Mouse (Mus musculus) small intestine, adult 2 months (tissue): Measurements from ENCODE around the gene Srsf10. TPM values are rescaled to one million over a fixed set of nuclear protein-coding genes. Genes with fewer than 3 reads are reported as not detected.
A peak's percentile ranks its signal among the peaks of the same experiment; 100 is the strongest.

Source experiments
- H3K27ac ChIP-seq: fragments of 200-500 bp; 2 replicates; pipeline ENCODE4 v1.5.1; 2012; ENCODE audit warnings: low read depth, low read length, control low read depth, inconsistent platforms; ENCODE audit not compliant: insufficient read depth
- H3K27me3 ChIP-seq: fragments of 200-500 bp; 2 replicates; pipeline ENCODE4 v1.6.1; 2012; ENCODE audit warnings: mild to moderate bottlenecking, moderate library complexity, low read length, inconsistent platforms; ENCODE audit not compliant: control insufficient read depth, insufficient read depth
- H3K36me3 ChIP-seq: fragments of 200-500 bp; 2 replicates; pipeline ENCODE4 v1.6.1; 2012; ENCODE audit warnings: mild to moderate bottlenecking, low read length, control low read depth, inconsistent platforms; ENCODE audit not compliant: control insufficient read depth, insufficient read depth
- H3K4me1 ChIP-seq: fragments of 200-500 bp; 2 replicates; pipeline ENCODE4 v1.6.1; 2012; ENCODE audit warnings: low read length, inconsistent platforms, mixed read lengths; ENCODE audit not compliant: control insufficient read depth, insufficient read depth, insufficient read length
- H3K4me3 ChIP-seq: fragments of 200-500 bp; 2 replicates; pipeline ENCODE4 v1.5.1; 2012; ENCODE audit warnings: low read depth, mild to moderate bottlenecking, control low read depth, inconsistent platforms, low read length, moderate library complexity
- CTCF ChIP-seq: fragments of 200-500 bp; IDR thresholded peaks from 2 replicates; pipeline ENCODE4 v1.5.1; 2012; ENCODE audit warnings: low read depth, mild to moderate bottlenecking, control low read depth, inconsistent platforms, low read length, moderate library complexity, mixed read lengths; ENCODE audit not compliant: insufficient replicate concordance, insufficient read length; ENCODE audit errors: extremely low read depth
- POLR2A ChIP-seq: fragments of 200-500 bp; IDR thresholded peaks from 2 replicates; pipeline ENCODE4 v1.6.1; 2012; ENCODE audit warnings: low read depth, mild to moderate bottlenecking, control low read depth, inconsistent platforms, low read length, moderate library complexity
- WGBS: fragments of 180-500 bp; shearing (Covaris S2); methylation state at CpG from one replicate; pipeline ENCODE4 v1.1.7; 2018; 5-methylcytosine and 5-hydroxymethylcytosine counted together
- polyA plus RNA-seq: library from polyadenylated mRNA; depleted of rRNA; stranded (reverse); fragments of >200 nt; gene quantifications from 2 replicates; pipeline ENCODE4 v1.2.3, GENCODE M21; 2012

Gene Srsf10
- polyA plus RNA-seq, 1 experiment, result 48.2 TPM

- 57% methylated on average over 6 of the region's 6 CpGs for WGBS
- Histone ChIP-seq H3K36me3 (no peaks in the 10 kb centered on the region), H3K27ac (no peak overlapping the region), H3K4me3 (no peak overlapping the region), H3K4me1 (no peaks in the 10 kb centered on the region), H3K27me3 (no peaks in the 10 kb centered on the region)
- no peak for TF ChIP-seq POLR2A
- no peak for TF ChIP-seq CTCF
Observed at GRCm38 (mm10) chr4:135844400-135844799, 11.1 kb upstream of the Srsf10 start.

GRCm38 (mm10) chr4:135847581-135847980 is 8.0 kb upstream of the Srsf10 start:
- WGBS, result 69% methylated on average over 5 of the region's 5 CpGs
- Histone ChIP-seq H3K4me1 (no peaks in the 10 kb centered on the region), H3K27me3 (no peaks in the 10 kb centered on the region), H3K36me3 (no peaks in the 10 kb centered on the region), H3K27ac (no peak overlapping the region), H3K4me3 (no peak overlapping the region)
- TF ChIP-seq POLR2A, result no peak
- TF ChIP-seq CTCF, result no peak

- Histone ChIP-seq H3K4me1 (no peaks in the 10 kb centered on the region), H3K27ac (no peak overlapping the region), H3K27me3 (no peaks in the 10 kb centered on the region), H3K36me3 (no peaks in the 10 kb centered on the region), H3K4me3 (no peak overlapping the region)
- 32% methylated on average over 13 of the region's 13 CpGs for WGBS
- TF ChIP-seq CTCF (no peak), POLR2A (no peak)
Observed at GRCm38 (mm10) chr4:135850411-135851095, 5.0 kb upstream of the Srsf10 start.

GRCm38 (mm10) chr4:135851942-135852341 is 3.6 kb upstream of the Srsf10 start:
- TF ChIP-seq POLR2A, result no peak
- no peak for TF ChIP-seq CTCF
- no peaks in the 10 kb centered on the region for H3K36me3 ChIP-seq
- no peak overlapping the region for H3K4me3 ChIP-seq
- H3K27ac ChIP-seq, result no peak overlapping the region
- no peaks in the 10 kb centered on the region for H3K27me3 ChIP-seq
- WGBS, result 64% methylated on average over 9 of the region's 9 CpGs
- H3K4me1 ChIP-seq, result no peaks in the 10 kb centered on the region

GRCm38 (mm10) chr4:135853987-135854546 is 1.5 kb upstream of the Srsf10 start:
- Histone ChIP-seq H3K4me3 (no peak overlapping the region), H3K4me1 (no peaks in the 10 kb centered on the region), H3K27me3 (no peaks in the 10 kb centered on the region), H3K27ac (no peak overlapping the region), H3K36me3 (no peaks in the 10 kb centered on the region; the same call in 1 of the 2 replicates)
- 94% methylated on average over 14 of the region's 14 CpGs for WGBS
- TF ChIP-seq CTCF, result no peak
- TF ChIP-seq POLR2A, result no peak

GRCm38 (mm10) chr4:135854630-135855029 is 917 bp upstream of the Srsf10 start:
- Histone ChIP-seq H3K4me1 (no peaks in the 10 kb centered on the region), H3K27me3 (no peaks in the 10 kb centered on the region), H3K27ac (no peak overlapping the region), H3K36me3 (no peaks in the 10 kb centered on the region; the same call in 1 of the 2 replicates), H3K4me3 (no peak overlapping the region)
- TF ChIP-seq POLR2A (no peak), CTCF (no peak)
- WGBS, result 68% methylated on average over 11 of the region's 11 CpGs

- peak overlapping the region; percentile 79 for H3K27ac ChIP-seq
- no peaks in the 10 kb centered on the region for H3K4me1 ChIP-seq
- H3K4me3 ChIP-seq, result peak overlapping the region; percentile 80
- WGBS, result under 1% methylated on average over 6 of the region's 6 CpGs
- no peaks in the 10 kb centered on the region for H3K27me3 ChIP-seq
- TF ChIP-seq POLR2A, result no peak
- no peak for TF ChIP-seq CTCF
- no peaks in the 10 kb centered on the region; the same call in 1 of the 2 replicates for H3K36me3 ChIP-seq
Observed at GRCm38 (mm10) chr4:135855080-135855479, 467 bp upstream of the Srsf10 start.
